Mouse (Mus musculus) layer of hippocampus, adult 9-10 months (tissue): Measurements from ENCODE around the gene Scd3.
A peak's percentile ranks its signal among the peaks of the same experiment; 100 is the strongest.

Experiments
- DNase-seq: peaks from one replicate; pipeline ENCODE4 v3.0.0; 2022; ENCODE audit warnings: low spot score

The Scd3 gene

GRCm38 (mm10) chr19:44203015-44203564 is at the start of gene Scd3:
Gene Scd3 (plus strand): TSS chr19:44203269.
- DNase-seq, result no peak

DNA sequence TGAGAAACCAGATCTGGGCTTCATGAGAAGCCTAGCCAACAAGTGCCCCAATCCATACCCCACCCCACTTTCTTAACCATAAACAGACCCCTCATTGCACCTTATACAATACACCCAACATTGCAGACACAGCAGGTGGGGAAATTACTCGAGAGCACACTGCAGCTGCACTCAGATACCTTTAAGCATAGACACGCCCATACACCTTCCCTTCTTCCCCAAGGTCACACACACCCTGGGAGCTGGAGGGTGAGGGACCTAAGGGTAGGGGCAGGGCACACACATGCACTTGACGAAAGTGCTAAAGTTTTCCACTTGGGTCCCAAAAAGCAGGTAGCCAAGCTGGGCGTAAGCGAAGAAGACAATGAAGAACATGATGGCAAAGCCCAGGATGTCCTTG is 49.3 kb upstream of the Scd3 start:
- DNase-seq, result no peak

DNA sequence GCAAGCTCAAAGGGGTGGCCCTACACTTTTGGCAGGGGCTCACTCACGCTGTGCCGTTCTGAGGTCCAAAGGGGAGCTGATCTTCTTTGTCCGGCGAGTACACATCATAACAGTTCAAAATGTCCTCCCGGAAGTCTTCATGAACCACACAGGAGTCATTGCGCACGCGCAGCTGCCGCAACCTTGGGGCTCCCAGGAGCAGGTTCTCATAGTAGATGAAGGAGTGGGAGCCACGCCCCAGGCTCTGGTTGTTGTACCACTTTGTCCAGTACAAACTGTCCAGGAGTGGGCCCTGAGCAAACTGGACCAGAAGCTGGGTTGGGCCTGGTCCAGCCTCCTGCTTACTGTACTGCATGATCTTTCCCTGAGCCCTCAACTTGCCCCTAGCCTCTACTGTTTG is 46.1 kb upstream of the Scd3 start:
- DNase-seq, result no peak

GRCm38 (mm10) chr19:44159386-44159785 is 43.7 kb upstream of the Scd3 start:
- DNase-seq, result no peak

GRCm38 (mm10) chr19:44161515-44161914 is 41.6 kb upstream of the Scd3 start:
- DNase-seq, result no peak

DNA sequence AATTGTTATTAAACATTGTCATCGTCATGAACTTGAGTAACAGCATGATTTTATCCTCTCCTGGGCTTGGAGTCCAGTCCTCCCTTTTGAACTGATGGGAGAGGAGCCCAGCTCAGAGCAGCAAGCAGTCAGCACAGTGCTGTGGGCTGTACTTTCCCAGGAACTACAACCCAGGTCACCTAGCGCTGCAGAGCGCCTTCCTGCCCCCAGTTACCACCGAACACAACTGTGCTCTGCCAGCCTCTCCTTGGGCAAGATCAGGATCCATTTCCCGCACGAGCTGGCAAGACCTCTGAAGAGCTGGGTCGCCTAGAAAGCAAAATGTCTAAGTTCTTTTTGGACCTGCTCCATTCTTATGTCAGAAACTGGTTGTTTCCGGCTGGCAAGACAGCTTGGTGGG is 28.2 kb upstream of the Scd3 start:
- DNase-seq, result no peak

DNA sequence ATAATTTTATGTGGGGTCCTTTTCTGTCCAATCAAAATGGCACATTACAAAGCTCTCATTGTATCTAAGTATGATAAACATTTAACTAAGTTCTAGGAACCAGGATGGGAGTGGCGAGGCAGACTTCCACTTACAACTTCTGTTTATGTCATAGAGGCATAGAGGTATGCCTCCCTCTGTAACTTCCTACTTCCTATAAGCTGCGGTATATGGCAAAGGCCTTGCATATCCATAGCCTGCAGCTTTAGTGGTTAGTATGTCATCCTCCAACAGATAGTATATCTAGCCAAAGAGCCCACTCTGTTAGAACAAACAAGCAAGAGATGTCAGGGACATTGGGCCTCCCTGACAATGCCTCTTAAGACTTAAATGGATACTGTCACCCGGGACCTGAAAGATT is 26.3 kb upstream of the Scd3 start:
- no peak for DNase-seq

DNA sequence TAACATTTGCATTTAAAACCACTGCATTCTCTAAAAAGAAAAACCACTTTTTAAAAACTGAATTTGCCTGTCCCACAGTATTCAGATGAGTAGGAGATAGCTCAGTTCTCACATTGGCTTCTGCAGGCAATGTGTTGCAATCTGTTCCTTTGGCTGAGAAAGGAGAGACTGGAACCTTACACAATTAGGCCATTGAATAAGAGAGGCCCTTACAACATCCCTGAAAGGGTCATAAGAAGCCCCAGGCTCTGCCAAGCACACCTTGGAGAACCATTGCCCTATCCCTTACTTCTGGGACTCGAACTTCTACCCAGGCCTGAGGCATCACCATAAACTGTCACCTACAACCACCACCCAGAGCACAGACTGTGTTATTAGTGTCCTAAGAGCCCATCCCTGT is 22.6 kb upstream of the Scd3 start:
- no peak for DNase-seq

- no peak for DNase-seq
Observed at GRCm38 (mm10) chr19:44183968-44184367, 19.1 kb upstream of the Scd3 start.

GRCm38 (mm10) chr19:44189056-44189455 is 14.0 kb upstream of the Scd3 start:
- no peak for DNase-seq

GRCm38 (mm10) chr19:44192342-44192741 is 10.7 kb upstream of the Scd3 start, which contains the start of gene Pkd2l1:
Gene Pkd2l1 (minus strand): TSS chr19:44192442.
- no peak for DNase-seq

GRCm38 (mm10) chr19:44193906-44194305 is 9.2 kb upstream of the Scd3 start:
- DNase-seq, result no peak

DNA sequence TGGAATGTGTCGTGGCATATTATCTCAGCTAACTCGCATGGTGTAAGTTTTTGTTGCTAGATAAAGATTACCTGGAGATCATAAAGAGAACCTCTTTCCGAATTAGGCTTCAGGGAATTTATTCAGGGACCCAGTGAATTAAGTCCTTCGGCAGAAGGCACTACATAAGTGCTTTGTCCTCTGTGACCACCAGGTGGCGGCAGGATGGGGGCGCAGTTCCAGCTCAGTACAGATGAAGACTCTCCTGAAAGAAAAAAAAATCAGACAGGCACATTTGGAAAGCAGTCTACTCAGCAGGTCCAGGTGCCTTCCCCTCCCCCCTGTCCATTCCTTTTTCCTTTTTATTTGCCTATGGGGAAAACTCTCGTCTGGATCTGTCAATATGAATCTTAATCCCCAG is 7.9 kb upstream of the Scd3 start:
- DNase-seq, result peak; percentile 38

DNA sequence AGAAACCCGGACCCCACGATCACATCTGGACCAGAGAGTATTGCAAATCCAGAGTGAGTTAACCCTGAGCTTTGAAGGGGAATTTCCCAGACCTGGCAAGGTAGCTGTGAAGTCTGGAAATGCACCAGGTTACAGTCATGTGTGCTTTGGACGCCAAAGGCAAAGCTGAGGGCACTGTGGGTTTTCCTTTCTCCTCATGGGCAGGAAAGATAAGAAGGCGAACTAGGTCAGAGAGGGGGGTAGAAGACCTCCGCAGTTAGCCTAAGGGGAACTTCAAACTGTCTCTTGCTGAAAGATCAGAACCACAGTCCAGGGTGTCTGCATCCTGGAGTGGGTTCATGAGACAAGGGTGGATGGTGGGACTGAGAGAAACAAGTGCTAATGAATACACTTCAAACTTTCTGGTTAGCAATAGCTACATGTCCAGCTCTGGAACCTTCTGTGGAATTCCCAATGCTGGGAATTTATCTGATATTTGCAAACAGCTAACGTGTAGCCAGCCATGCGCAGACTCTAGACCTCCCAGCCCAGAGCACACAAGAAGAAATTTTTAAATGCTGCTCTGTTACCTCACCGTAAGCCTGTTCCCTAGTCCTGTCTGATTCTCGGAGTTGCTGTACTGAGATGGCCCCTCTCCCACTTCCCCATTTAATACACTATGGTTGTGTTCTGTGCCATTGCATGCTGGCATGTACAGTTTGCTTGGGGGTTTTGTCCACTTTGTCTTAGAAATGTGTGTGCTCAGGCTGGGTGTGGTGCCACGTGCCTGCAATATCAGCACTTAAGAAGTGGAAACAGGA is 5.8 kb upstream of the Scd3 start:
- no peak for DNase-seq

DNA sequence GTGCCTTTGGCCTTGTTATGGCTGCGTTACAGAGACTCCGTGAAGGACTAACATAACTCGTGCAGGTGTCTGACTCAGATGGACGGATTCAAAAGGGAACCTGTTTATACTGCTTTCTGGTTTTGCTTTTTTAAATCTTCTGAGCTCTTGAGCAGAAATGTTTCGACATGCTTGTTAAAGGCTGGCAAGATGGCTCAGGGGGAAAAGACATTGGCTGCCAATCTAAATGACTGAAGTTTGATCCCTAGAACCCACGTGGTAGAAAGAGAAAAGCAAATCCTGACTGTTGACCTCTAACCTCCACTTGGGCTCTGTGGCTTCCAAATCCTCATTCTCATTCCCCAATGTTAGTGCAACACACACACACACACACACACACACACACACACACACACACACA is 4.6 kb upstream of the Scd3 start:
- no peak for DNase-seq

- DNase-seq, result no peak
Observed at GRCm38 (mm10) chr19:44198964-44199363, 4.1 kb upstream of the Scd3 start.

DNA sequence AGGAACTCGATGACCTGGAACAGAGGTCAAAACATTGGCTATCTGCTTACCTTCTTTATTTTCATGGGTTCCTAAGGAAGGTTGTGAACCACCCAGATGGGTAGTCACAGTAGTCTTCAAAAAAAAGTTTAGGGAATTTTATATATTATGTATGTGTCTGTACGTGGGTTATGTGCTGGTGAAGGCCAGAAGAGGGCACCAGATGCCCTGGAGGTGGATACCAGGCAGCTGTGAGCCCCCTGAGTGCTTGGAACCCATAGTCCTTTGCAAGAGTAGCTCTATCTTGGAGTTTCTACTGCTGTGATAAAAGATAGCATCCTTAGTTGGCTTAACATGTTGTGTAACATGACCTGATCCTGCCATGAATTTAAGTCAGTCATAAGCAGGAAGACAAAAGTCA is 4.0 kb downstream of the Scd3 start:
- DNase-seq, result no peak

DNA sequence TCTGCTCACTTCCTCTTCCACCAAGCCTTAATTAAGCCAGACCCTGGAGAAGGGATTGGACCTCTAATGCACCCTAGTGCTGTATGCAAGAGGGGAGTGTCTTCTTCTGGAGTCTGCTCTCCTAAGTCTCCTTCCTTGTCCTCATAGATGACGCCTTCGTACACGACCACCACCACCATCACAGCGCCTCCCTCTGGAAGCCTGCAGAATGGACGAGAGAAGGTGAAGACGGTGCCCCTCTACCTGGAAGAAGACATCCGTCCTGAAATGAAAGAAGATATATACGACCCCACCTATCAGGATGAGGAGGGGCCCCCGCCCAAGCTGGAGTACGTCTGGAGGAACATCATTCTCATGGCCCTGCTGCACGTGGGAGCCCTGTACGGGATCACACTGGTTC is 12.2 kb downstream of the Scd3 start:
- no peak for DNase-seq

DNA sequence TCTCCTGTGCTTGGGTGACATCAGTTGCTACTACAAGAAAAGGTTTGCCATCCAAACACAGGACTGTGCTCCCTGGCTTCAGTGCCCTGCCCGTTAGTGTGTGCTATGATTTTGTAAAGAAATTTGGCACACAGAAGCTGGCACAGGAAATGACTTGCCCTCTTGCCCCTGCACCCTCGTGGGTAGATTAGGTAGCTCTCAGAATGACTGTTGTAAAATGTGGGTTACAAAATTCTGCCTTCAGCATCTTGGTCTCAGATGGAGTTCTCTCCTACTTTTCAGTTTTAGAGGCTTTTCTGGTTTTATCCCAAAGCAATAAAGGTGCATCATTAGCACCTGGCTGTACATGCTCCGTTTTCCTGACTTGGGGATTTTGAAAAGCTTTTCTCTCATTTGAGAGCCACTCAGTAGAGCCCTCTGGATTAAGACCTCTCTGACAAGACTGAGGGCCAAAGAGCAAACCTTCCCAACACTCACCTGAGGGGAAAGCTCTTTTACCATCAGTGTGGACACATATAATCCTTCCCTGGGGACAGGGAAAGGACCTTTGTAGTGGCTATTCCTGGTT is 15.0 kb downstream of the Scd3 start:
- no peak for DNase-seq

GRCm38 (mm10) chr19:44225728-44226127 is 22.7 kb downstream of the Scd3 start:
- no peak for DNase-seq

GRCm38 (mm10) chr19:44229776-44230175 is 26.7 kb downstream of the Scd3 start:
- no peak for DNase-seq

DNA sequence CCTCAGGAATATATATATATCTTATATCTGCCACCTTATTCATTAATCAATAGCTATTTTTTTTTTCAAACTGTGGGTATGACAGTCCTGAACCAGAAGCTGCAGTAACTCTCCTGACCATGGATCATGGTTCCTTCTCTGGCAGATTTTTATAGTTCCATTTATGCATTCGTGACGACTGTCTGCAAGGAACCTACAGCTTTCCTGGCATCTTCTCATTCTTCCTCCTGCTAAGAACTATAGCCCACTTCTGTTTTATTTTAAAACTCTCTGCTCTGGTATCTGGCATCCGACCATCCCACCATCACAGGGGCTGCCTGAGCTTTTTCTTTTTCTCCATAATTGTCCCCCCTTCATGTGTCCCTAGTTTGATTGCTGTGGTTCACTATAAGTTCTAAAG is 27.1 kb downstream of the Scd3 start:
- no peak for DNase-seq

GRCm38 (mm10) chr19:44231608-44232151 is 28.6 kb downstream of the Scd3 start:
- DNase-seq, result no peak
